Mouse (Mus musculus) spleen, postnatal 14 days (tissue): ENCODE measurements around the gene A430005L14Rik.
"Not testable (repeated sequence)": the region's sequence is repeated elsewhere in the genome, so short reads cannot be mapped to it uniquely, and the experiment has no call there.

Experiments used
- DNase-seq, 2 experiments: peaks; one replicate each; pipeline ENCODE4 v3.0.0; 2021 to 2022; ENCODE audit warnings: low spot score in 2 of 2

A430005L14Rik gene

DNA sequence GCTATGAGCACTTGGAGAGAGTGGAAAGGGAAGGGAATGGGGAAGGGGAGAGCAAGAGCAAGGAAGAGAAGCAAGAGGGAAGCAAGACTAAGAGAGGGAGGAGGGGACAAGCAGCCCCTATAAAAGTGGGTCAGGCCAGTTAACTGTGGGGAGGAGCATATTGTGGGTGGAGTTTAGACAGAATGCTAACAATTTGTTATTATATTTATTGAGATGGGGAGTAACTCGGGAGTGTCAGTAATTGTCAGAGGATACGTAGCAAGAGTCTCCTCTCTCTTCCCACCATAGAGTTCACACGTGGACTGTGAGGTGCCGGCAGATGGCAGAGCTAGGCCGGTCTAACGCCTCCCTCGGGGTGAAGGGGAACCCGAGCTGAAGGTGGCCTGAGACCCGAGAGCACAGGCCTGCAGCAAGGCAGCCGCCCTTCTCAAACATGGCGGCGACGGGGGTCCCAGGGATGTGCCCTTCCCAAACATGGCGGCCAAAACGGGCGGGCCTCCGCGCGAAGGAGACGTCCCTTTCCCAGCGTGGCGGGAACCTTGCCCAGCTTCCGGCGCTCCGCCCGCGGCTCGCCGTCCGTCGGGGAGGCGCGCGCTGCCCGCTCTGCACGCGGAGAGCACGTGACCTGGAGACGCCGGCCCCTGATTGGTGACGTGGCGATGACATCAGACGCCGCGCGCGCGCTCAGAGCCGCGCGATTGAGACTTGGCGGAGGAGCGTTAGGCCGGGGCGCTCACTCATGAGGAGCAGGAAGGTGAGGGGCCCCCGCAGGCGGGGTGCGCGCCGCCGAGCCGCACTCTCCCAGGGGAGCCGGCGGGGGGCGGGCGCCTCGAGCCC, at the start of gene A430005L14Rik:
Gene A430005L14Rik, plus strand, starts transcription at position 669 of the 837 bp plus-strand sequence.
- peak; percentile 88 to 92 for DNase-seq

DNA sequence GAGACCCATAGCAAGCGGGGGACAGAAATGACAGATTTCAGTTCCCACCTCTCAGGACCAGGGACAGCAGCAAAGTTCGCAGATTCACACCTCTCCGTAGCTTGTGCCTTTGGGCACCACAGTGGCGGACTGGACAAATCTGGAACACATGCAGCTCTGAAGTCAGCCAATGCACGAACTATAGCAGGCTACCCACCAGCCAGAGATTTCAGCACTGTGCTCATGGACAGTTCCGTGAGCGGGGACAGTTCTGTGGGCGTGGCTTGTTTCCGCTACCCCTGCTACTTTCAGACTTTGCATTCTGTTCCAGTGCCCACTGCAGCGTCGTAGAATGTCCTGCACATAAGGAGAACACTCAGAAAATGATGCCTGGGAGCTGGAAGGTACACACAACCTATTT, 49.5 kb upstream of the A430005L14Rik start:
- DNase-seq: no peak

DNA sequence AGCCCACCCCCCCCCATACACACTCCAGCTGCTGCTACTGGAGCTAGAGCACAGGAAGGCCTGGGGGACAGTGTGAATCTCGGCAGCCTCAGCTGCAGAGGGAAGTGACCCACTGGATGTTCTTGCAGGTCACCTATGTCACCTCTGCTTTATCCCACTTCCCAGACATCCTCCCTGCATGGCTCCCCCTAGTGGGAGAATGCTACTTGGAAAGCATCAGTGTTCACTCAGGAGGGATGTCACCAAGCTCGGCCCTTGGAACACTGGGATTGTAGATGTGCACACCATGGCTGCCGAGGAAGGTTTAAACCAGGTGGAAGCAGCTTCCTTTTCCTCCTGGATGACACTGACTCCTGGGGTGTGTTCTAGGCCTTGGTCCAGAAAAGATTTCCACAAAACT, 43.4 kb upstream of the A430005L14Rik start:
- DNase-seq: no peak

DNA sequence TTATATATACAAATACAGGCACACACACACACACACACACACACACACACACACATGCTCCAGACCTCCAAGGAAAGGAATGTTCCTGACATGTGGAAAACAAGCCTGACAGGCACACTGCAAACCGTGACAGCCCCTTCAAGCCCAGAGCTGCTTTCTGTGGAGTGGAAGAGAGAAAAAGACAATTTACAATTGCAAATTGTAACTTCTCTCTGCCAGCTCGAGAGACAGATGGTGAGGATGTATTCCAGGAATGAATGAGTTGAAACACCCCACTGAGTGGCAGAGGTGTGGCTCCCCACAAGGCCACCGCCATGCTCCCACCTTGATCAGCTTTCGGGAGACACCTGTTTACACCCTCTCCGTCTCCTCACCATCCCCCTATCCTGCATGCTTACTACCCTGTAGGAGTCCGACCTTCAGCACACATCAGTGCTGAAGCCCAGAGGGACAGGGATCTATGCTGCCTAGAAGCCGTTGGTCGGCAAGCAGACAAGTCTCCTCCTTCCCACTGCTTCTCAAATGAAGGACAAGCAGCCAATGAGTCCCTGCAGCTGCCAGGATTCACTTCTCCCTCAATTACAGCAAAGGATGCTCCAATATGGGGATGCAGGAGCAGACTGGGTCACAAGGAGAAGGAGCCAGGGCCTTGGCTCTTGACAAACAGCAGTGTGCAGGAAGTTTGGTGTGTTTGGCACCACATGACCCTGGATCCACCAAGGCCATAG, 39.1 kb upstream of the A430005L14Rik start:
- no peak for DNase-seq

DNA sequence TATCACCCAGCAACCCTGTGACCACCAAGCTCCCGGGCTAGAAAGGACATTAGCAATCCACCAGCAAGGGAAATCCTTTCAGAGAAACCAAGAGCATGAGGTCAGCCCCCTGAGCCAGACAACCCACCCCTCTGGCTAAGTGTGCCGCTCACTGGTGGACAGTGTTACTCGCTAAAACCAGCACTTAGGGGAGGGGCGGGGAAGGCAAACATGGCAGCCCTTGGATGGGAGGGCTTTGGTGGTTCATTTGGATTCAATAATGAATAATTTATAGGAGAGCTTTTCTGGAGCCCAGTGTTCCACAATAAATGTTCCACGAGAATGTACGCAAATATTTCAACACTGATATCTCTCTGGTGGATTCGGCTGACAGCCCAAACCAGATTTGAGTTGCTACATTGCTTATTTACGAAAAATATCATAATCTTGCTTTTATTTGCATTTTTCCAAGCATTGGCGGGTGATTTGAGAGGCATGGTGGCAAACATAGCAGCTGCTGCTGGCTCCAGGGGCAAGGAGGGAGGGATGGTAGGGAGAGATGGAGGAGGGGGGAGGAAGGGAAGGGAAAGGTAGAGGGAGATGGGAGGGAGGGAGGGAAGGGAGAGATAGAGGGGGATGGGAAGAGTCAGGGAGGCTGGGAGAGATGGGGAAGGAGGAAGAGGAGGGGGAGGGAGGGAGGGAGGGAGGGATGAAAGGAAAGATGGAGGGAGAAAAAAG, 36.4 kb upstream of the A430005L14Rik start:
- DNase-seq: no peak

DNA sequence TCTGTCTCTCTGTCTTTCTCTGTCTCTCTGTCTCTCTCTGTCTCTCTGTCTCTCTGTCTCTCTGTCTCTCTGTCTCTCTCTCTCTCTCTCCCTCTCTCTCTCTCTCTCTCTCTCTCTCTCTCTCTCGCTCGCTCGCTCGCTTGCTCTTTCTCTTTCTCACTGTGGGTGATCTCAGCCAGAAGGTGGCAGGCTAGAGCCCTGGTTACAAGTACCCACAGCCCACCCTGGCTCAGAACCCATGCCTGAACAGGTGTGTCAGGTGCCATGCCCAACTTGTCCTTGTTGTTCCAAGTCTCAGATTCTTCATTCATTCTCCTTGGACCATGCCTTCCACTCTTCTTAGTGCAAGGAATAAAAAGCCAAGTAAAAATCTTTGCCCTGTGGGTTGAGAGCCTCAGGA, 34.9 kb upstream of the A430005L14Rik start:
- DNase-seq: not testable (repeated sequence)

DNA sequence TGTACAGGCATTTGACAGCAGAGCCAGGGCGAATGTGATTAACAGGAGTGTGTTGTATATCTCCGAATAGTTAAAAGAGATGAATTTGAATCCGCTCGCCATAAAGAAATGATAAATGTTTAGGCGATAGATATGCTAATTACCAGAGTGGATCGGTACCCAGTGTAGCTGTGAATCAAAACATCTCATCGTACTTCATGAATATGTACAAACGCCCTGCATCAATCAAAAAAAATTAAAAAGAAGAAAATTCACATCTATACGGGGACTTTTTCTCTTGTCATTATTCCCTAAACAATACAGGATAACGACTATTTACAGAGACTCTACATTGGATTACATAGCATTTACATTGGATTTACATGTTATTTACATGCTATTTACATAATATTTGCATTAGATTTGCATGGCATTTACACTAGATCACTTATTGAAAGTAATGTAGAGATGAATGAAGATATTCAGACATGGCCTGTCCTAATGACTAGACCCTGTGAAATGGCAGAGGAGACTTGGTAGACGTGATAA, 28.2 kb upstream of the A430005L14Rik start:
- no peak for DNase-seq

DNA sequence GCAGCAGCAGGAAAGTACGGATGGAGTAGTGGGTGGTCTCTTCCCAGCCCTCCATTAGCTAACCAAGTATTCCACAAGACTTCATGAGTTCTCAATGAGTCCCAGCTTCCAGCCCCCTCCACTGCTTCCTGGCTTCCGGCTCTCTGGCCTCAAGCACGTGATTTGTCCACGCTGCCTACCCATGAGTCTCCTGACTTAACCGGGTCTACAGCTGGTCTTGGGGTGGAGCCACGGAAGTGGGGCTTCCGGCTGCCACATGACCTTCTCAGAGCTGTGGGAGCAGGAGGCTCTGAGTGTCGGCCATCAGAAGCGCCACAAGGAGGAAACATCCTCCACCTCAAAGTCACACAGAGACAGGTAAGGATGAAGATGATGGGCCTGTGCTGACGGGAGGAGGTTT, 27.6 kb upstream of the A430005L14Rik start:
- no peak for DNase-seq

DNA sequence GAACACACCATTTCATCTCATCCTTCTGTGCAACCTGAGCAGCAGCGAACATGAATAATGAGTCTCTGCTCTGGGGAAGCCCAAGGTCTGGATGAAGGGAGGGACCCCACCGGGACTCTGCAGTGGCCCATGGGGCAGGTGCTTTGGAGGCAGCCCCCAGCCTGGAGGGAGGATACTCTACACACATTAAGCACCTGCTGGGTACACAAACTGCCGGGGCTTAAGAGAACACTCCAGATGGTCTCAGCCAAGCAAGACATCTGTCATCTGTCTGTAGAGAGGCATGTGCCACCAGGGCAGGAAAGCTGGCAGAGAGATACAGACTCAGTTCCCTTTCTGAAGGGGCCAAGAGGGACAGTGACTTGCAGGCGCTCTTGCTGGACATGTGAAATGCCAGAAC, 27.1 kb upstream of the A430005L14Rik start:
- no peak for DNase-seq

DNA sequence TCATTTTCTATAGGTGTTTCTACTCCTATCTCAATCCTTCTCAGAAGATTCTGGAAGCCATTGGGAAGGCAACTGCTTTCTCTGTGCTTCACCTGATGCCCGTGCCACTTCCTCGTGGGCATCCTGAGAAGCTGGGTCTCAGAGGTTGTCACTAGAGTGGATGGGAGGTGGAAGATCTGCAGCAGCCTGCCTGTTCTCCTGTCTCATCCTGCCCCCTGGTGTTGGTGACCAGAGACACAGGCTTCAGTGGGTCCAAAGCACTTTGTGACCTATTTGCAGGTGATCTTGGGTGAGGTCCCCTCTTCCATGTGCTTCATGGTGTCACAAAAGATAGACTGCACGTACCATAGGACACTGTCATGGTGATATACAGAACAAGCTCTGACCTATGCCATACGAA, 13.8 kb upstream of the A430005L14Rik start:
- DNase-seq: no peak

DNA sequence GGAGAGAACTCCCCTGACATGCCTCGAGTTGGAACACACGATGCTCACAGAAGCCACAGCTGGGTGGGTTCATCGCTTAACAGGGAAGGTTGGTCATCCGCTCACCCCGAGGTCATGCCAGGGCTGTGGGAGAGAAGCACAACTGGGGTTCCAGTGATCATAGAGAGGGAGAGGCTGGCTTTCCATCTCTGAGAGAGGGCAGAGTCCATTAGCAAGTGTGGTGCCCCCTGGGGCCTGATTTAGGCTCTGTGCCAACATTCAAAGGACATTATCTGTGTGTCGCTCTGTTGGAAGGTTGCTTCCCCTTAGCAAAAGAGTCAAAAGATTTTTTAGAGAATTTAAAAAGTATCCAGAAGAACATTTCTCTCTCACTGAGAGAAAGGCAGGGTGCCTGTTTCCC, 12.8 kb upstream of the A430005L14Rik start:
- DNase-seq: no peak

DNA sequence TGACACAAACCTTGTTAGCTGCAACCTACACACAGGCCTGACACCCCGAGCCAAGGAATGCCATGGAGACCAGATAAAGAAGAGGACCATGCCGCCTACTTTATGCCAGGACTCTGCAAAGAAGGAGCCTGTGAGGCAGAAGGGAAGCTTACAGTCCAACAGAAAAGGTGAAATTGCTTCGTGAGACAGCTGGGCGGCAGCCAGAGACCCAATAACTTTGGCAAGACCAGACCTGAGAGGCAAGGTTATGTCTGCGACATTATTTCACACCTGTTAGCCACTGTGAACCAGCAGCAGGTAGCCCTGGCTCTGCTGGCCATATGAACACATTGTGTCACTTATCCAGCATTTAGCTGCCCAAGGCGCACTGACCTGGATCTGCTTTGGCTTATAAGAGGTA, 11.3 kb upstream of the A430005L14Rik start:
- DNase-seq: no peak

DNA sequence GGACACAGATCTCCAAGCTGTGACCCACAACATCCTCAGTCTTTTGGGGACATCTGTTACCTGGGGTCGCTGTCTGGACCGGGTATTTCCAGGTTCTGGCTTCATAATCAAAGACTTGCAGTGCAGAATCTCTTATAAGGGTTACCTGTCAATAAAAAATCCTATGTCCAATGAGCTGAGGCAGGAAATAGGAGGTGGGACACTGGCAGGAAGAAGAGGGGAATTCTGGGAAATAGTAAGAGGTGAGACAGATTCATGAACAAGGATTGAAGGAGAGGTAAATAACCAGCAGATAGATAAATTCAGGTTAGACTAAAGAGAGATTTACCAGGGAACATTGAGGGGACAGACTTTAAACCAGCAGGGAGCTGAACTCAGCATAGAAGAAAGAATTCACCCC, 6.7 kb upstream of the A430005L14Rik start:
- DNase-seq: no peak

DNA sequence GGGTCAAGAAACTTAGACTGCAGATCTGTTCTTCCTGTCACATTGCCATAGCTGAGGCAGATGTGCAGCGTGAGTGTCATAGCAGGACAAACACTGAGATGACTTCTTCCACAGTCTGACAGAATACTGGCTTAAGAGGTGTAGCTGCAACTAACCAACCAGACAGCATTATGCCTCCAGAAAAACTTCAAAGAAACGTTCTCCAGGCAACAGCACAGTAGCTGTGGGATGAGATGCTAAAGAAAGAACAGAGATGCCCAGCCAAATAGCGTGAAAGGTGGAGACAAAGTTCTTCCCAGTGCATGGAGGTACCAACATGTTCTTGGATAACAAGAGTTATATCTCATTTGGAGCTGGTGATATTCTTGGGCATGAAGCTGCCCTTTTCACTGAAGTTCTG, 5.9 kb upstream of the A430005L14Rik start:
- no peak for DNase-seq

DNA sequence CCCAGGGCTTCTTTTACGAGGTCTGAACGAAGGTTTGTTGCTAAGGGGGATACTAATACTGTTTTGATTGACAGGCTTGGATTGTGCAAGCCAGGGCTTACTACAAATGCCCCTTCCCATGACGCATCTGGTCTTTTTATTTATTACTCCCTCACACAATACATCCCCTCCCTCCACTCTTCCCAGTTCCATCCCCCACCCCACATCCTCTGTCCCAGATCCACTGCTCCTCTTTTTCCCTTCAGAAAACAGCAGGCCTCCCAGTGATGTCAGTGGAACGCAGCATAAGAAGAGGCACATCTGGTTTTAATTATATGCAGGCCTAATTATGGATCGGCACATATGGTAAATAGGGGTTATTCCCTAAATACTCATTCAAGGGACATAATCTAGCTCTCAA, 5.3 kb upstream of the A430005L14Rik start:
- no peak for DNase-seq

DNA sequence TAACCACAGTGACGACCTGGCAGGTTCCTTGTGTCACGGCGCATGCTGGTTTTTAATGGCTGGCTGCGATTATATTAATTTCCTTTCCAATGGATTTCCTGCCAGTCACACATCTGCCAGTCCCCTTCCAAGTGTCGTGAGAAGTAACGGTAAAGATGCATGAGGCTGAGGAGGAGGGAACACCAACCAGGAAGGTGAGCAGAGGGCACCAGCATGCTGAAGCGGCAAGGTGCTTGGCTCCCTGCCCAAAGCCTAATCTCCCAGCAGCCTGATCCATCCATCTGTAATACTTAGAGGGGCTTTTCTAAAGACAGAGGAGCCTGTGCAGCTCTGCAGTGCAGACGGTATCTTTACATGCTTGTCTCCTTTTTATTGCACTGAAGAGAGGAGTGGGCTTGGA, 1.4 kb upstream of the A430005L14Rik start:
- no peak for DNase-seq

DNA sequence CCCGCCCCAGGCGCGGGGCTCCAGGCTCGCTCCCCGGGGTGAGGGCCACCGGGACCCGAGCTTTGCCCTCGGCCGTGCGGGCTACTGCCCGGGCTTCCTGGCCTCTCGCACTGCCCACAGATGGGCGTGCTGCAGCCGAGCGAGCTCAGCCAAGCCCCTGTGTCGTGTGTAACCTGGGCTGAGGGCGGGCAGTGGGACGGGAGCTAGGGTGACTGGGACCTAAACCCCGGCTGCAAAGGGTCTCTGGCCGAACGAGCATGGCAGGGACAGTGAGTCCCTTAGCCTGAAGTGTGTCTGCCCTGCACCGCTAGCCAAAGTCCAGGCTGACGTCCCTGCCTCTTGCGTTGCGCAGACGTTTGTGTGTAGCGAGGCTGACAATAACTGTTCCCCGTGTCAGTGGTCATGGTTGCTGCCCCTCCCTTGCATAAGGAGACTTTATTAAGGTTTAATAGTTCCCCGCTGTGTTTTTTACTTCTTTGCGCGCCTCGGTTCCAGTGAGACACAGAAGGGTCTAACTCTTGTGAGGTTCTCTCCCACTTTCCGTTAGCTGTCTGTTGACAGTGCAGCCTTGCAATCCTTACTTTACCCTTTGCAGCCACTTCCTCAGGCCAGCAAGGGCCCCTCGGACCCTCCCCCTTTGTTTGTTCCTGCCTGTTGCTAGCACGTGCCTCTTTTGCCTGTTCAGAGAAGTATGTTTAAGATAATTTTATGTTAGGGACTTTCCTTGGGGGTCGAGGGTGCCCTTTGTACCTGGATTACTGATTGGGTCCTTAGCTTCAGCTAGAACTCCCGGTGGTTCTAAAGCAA, 610 bp downstream of the A430005L14Rik start:
- DNase-seq: no peak

DNA sequence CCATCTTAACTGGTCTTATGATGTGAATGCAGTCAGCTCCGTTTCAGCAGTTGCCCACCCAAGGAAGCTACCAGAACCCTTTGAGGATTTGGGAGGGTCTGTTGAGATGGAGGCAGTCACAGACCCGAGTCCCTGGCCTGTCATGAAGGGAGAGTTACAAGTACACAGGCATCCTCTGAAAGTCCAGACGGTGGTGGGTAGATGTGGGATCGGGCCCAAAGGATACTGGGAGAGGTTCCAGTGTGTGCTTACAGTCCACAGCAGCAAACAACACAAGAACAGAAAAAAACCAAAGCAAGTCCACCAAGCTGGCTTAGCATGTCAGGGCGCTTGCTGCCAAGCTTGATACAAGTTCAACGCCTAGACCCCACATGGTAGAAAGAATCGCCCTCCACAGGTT, 5.6 kb downstream of the A430005L14Rik start:
- DNase-seq: no peak

DNA sequence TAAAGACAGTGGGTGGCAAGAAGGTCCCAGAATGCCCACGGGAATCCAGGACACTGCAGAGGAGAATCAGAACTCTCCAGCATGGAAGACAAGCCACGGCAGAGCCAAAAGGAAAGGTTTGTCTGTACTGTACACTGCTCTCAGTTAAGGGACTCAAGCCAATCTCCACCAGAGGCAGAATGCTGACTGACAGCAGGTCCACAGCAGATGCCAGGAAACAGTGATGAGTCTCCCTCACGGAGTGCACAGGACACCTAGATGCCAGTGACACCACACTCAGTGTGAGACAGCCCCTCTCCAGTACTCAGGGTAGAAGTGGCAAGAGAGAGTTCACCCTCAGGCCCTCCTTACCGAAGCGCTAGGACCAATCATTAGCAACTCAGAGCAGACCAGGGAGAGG, 9.6 kb downstream of the A430005L14Rik start:
- no peak for DNase-seq

DNA sequence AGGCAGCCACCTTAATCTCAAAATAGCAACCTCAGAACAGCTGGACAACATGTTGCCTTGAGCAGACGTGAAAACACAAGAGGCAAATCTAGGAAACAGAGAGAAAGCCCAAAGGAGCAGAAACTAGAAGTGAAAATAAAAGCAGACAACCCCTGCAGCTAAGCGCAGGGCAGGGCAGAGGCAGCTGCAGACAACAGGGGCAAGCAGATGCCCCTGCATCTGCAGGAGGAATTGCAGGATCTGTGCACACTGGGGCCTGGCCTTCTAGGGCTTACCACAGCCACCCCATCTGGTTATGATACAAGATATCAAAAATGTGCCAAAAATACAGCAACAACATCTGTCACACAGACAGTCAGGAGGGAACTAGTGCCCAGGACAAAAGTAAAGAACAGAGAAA, 10.5 kb downstream of the A430005L14Rik start:
- no peak for DNase-seq

DNA sequence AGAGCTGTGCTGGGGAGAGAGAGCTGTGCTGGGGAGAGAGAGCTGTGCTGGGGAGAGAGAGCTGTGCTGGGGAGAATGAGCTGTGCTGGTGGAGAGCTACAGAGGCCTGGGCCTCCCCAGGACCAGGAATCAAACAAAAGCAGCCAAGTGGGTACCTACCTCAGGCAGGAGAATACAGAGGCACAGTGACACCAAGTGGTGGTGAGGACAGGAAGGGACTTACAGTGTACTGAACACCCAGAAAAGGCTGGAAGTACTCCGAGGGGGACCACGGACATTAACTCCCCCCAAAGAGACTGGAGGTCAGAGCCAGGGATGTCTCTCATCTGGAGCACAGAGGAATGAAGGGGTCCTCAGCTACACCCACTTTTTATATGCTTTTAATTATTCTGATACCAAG, 11.0 kb downstream of the A430005L14Rik start:
- DNase-seq: no peak
